Mouse (Mus musculus): Measurements from ENCODE around the gene Ctrc. TPM values are rescaled to one million over a fixed set of nuclear protein-coding genes. Genes with fewer than 3 reads are reported as not detected.
A peak's percentile ranks its signal among the peaks of the same experiment; 100 is the strongest.

Ctrc gene
- total RNA-seq, 2 experiments from 2014 or later, result 54.8 TPM; not detected in 1

DNA sequence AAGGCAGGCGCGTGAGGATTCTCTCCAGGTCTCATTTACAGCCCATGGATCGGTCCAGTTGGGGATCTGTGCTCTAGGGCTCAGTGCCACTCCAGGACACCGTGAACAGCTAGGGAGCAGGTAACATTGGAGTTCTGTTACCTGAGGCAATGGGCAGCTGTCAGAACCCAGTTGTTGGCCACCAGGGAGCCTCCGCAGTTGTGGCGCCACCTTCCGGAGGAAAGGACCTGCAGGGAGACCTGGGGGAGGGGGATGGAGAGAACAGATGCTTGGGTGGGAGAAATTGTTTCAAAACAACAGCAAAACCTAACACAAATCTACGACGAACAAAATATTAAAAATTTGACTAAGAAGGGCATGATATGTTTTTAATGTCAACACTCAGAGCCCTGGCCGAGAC is 24.1 kb downstream of the Ctrc start:
- DNase-seq (ENCODE audit: low spot score in 2 of 2), result no peak

DNA sequence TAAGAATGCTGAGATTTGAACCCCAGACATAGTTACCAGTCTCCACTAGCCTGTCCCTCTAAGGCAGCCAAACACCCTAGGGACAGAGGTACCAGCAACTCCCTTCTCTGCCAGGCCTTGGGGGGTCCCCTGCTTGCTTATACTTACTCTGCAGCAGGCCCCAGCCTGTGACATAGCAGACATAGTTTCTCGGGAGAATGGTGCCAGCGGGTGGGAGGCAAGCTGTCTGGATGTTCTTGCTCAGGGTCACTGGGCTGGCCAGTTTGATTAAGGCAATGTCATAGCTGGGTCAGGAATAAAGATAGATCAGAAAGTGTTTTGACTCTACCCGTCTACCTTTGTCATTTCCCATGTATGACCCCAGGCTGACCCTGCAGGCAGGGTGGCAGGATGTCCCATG is 25.0 kb downstream of the Ctrc start:
- no peak for DNase-seq (ENCODE audit: low spot score in 2 of 2)

- DNase-seq (ENCODE audit: low spot score in 2 of 2), result no peak
These were observed 26.8 kb downstream of the Ctrc start for GRCm38 (mm10) chr4:141819316-141819715.

GRCm38 (mm10) chr4:141818861-141819260 is 27.3 kb downstream of the Ctrc start:
- no peak for DNase-seq (ENCODE audit: low spot score in 2 of 2)

DNA sequence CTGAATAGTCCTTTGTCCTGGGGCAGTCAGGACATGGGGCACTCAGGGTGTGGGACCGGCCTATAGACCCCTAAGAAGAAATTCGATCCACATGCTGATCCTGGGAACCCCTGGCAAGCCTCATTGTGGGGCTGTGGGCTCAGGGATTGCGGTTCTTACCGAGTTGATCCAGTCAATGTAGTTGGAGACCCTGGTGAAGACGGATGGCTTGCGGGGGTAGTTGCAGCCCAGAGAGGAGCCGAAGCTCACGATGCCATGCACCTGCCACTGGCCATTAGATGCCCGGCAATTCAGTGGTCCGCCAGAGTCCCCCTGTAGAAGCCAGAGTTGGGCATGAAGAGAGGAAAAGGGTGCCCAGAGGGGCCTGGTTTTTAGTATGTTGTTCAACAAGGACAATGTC is 28.5 kb downstream of the Ctrc start:
- no peak for DNase-seq (ENCODE audit: low spot score in 2 of 2)

DNA sequence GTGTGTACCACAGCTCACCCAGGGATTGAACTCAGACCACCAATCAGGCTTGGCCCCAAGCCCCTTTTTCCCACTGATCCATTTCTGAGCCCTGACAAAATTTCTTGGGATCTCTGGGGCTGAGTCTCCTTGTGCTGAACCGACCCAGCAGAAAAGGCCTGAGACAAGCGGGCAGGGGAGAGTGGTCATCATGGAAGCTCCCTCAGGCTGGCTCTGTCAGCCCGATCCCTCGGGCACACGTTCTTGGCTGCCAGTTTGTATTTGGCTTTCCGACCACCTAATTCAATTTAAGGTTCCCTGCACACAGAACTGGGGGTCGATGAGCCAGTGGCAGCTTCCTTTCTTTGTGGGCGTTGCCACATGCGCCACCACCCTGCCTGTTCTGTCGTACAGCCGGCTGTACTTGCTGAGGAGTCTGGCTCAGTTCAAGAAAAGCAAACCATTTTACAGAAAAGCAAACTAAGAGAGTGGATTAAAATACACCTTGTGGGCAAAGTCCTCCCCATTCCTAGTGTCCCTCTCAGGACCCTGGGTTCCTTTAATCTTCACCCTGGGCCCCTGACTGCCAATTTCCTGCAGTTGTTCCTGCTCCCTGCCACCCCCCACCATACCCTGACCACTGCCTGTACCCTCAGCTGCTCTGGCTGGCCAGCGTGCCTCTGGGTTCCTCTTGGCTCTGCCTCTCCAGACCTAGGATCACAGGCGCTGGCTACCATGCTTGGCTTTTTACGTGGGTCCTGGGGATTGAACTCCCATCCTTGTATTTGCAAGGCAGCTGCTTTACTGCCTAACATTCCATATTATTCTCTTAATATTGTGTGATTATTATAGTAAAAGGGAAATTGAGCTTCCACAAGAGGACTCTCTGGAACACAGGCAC is 29.1 kb downstream of the Ctrc start:
- no peak for DNase-seq (ENCODE audit: low spot score in 2 of 2)

DNA sequence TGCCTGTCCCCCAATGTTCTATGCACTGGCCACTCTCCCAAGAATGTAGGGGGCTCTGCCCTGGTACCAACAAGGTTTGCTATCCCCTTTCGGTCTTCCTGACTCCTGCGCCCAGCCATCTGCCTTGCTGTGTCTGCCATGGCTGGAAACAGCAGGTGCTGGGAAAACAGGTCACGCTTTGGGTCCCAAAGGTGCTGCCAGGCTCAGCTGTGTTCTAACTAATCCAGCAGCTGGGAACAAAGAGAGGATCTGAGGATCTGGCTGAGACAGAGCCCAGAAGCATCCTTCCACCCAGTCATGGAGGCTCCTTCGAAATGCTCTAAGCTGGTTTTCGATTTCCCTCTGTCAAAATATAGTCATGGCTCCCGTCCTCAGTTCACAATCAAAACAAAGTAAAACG is 29.9 kb downstream of the Ctrc start:
- DNase-seq (ENCODE audit: low spot score in 2 of 2), result no peak

DNA sequence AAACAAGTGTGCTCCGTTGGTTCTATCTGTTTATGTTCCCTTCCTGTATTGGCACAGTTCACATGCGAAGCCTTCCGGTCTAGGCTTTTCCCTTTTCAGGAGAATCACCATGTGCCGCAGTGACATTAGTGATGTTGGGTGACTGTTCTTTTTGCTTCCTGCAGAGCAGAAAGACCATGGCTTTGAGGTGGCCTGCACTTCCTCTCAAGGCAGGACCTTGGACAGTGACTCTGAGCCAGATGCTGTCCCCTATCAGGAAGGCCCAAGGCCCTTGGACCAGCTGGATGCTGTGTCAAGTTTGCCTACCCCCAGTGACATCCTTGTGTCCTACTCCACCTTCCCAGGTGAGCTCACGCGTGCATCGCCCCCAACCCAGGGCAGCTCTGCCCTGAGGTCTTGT is 34.8 kb downstream of the Ctrc start:
- DNase-seq (ENCODE audit: low spot score in 2 of 2), result no peak

DNA sequence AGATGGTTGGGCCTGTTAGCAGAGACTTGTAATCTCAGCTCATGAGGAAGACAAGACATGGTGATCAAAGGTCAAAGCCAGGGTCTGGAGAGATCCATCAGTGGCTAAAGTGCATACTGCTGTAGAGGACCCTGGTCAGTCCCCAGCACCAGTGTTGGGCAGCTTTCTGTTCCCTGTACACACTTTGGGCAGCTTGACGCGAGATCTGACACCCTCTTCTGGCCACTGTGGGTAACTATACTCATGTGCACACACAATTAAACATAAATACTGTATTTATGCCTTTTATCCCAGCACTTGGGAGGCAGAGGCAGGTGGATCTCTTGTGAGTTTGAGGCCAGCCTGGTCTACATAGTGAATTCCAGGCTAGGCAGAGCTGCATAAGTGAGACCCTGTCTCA is 35.2 kb downstream of the Ctrc start:
- no peak for DNase-seq (ENCODE audit: low spot score in 2 of 2)

DNA sequence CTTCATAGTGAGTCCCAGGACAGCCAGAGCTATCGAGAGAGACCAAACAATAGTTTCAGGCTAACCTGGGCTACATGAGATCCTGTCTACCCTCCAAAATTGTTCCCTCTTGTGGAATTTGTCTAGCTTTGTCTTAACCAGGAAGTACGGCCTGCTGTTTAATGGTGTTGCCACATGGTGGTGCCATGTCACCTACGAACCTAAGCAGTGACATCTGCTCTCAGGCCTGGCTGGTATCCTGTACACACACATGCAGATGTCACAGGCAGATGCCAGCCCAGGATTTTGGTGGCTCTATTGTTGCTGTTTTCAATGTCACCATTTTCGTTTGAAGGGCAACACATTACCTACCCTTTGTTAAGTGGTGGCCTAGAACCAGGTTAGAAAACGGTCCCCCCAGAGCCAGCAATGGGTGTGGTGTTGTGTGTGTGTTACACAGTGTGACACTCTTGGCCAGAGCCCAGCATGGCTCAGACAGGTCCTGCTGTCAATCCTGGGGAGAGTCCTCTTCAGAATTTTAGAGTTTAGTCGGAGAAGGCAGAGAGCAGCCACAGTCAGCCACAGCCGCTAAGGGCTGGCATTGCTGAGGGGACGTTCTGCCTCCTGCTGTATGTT is 36.2 kb downstream of the Ctrc start:
- DNase-seq (ENCODE audit: low spot score in 2 of 2), result no peak

DNA sequence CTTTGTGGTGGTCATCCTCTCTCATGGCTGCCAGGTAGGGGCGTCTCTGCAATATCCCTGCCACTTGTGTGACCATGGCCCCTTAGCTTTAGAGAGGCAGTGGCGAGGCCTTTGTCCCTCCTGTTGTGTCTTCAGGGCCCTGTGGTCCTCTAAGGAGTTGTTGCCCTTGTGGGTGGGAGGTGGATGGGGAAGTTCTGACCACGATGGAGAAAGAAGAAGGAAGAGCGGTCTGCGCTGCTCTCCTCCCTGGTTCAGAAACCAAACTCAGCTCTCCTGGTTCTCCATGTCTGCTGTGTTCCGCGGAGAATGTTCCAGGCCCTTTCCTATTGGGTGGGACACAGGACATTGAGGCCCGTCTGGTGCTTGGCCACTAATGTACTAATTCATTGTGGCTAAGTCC is 40.3 kb downstream of the Ctrc start:
- no peak for DNase-seq (ENCODE audit: low spot score in 2 of 2)

DNA sequence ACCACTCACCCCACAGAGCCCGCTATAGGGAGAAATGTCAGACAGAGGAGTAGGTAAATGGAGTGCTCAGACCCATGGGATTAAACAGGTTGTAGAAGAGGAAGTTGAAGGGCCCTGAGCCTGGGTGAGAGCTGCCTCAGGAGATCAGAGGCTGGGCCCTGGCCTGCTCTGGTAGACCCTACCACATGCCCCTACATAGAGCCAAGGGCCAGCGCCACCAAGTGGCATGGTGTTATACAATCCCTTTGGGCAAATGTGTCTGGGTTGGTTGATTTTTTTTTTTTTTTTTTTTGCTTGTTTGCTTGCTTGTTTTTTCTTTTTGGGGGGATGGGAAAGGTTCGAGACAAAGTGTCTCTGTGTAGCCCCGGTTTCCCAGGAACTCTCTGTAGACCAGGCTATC is 42.1 kb downstream of the Ctrc start:
- DNase-seq (ENCODE audit: low spot score in 2 of 2), result no peak

DNA sequence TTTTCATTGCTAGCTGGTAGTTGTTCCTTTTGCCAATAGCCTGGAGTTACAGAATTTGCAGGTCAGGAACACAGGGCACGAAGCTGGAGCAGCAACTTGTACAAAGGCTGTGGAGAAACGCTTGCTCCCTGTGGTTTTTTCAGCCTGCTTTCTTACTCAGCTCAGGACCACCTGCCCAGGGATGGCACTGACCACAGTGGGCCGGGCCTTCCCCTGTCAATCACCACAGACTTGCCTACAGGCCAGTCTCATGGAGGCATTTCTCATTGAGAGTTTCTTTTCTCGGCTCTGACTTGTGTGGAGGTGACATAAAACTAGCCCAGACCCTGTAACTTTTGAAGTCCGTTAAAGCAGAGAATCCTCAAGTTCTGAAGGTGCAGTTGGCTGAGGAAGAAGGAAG is 48.6 kb downstream of the Ctrc start:
- no peak for DNase-seq (ENCODE audit: low spot score in 2 of 2)

DNA sequence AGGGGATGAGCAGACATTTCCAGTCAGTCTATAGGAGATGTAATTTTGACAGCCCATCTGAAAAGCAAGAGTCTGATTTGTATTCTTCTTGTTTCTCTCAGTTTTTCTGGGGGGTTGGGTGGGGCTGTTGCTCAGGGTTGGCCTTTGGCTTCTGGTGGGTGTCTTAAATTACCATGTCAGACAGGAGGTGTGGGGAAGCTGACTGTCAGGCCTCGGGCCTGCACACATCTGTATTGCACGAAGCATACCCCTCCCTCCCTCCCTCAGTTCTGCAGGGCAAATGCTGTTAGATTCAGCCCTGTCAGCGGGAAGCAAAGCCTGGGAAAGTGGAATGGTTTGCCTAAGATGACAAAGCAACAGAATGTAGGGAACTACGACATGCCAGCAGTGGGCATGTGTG is 49.2 kb downstream of the Ctrc start:
- no peak for DNase-seq (ENCODE audit: low spot score in 2 of 2)

DNA sequence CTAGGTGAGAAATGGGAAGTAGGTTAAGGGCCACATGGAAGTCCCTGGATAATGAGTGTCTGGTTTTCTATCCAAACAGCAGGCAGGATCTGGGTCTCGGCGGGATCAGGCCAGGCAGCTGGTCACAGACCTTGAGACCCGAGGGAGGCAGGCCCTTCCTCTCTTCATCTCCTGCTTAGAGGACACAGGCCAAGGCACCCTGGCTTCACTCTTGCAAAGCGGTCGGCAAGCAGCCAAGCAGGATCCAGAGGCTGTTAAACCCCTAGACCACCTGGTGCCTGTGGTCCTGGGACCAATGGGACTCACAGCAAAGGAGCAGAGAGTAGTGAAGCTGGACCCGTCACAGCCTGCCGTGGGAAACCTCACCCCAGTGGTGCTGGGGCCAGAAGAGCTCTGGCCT is 49.8 kb downstream of the Ctrc start:
- no peak for DNase-seq (ENCODE audit: low spot score in 2 of 2)

- no peak for DNase-seq (ENCODE audit: low spot score in 2 of 2)
These were observed 52.0 kb downstream of the Ctrc start for GRCm38 (mm10) chr4:141794152-141794535.

- peak; percentile 94 to 98 for DNase-seq (ENCODE audit: low spot score in 2 of 2)
These were observed 52.6 kb downstream of the Ctrc start, which contains the start of gene Casp9 for GRCm38 (mm10) chr4:141793282-141794151. TSS of gene Casp9 (plus strand) at chr4:141793612.

DNA sequence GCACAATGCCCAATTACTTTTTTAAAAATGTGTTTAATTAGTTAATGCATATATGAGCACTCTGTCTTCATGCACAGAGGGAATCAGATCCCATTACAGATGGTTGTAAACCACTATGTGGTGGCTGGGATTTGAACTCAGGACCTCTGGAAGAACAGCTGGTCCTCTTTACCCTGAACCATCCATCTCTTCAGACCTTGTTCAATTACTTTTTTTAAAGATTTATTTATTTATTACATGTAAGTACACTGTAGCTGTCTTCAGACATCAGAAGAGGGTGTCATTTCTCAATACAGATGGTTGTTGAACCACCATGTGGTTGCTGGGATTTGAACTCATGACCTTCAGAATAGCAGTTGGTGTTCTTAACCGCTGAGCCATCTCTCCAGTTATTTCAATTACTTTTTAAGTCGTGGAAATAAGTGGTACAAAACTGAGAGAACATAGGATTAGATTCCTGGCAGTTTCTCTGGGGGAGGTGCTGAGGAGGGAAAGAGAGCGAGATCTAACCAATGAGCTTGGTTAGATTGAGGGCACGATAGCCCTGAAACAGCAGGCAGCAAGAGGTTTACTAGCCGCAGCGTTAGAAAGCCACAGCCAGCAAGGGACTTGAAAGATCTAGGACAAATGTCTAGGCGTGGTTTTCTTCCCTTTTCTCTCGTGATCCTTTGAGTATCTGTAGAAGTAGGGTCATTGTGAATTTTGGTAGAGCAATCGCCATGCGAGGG is 53.4 kb downstream of the Ctrc start:
- DNase-seq (ENCODE audit: low spot score in 2 of 2), result no peak

- no peak for DNase-seq (ENCODE audit: low spot score in 2 of 2)
These were observed 54.2 kb downstream of the Ctrc start for GRCm38 (mm10) chr4:141791951-141792350.

DNA sequence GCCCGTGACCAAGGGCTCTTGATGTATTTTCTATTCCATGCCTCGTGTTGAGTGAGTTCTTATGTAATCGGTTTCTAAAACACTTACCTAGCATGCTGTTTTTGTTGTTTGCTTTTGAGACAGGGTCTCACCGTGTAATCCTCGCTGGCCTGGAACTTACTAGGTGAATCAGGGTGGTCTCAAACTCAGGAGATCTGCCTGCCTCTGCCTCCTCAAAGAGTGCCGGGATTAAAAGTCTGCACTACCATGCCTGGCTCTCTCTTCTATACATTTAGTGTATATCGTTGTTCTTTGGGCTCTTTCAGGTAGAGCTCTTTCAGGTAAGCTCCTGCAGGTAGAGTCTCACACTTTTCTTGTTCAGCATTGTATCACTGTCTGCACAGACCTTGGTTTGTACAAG is 54.7 kb downstream of the Ctrc start:
- DNase-seq (ENCODE audit: low spot score in 2 of 2), result no peak

DNA sequence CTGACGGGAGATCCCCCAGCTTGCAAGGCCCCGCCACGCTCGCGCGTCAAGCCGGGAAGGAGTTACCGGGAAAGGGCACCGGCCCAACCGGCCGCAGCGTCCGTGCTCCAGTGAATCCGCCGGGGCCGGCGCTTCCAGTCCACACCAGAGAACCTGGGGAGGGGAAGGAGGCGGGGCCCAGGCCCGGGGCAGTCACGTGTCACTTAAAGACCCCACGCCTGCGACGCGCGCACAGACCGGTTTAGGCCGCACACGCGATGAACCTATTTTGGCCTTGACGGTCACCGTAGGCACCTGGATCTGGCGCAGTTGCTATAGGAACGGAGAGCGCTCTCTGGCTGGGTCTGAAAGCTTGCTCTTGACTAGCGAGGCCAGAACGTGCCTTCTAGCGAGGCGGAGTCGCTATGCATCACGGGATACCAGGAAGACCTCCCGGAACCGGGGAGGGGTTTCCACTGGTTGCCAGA is 55.6 kb downstream of the Ctrc start, which contains the start of gene Dnajc16:
TSS of gene Dnajc16 (minus strand) at position 408 of the 467 bp plus-strand sequence.
- peak; percentile 82 to 93 for DNase-seq (ENCODE audit: low spot score in 2 of 2)
